Mouse (Mus musculus): ENCODE measurements at regions not wholly inside any gene's neighbourhood (a gene's known extent, or its start where the extent isn't known, plus 50 kb on each side); places are given as distances from the start of the nearest gene placed in this dataset.
A peak's percentile ranks its signal among the peaks of the same experiment; 100 is the strongest.

DNA sequence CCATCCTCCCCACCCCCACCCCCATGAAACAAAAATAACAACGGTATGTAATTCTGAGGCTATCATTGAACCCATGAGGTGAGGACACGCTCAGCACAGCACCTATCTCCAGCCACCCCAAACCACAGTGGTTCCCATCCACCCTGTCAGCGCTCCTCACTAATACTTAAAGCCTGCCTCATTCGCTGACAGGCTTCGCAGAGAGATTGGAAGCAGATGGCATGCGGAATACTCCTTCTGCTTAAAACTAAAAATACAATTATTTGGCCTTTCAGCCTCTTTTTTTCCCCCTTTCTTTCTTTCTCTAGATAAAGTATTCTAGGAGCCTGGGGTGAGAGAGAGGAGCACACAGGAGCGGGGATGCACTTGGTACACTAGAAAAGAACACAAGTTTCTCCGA lies 199.9 kb downstream of the Prdm2 start:
- Histone ChIP-seq H3K4me1 (no peaks in the 10 kb centered on the region), H3K4me3 (no peak overlapping the region), H3K4me2 (no peak overlapping the region), H3K9me3 (replicated peaks) (no peaks in the 10 kb centered on the region), H3K27ac (no peak overlapping the region), H3K9ac (no peak overlapping the region), H3K36me3 (ENCODE audit: poor library complexity, severe bottlenecking) (no peaks in the 10 kb centered on the region), H3K27me3 (no peaks in the 10 kb centered on the region)
- ATAC-seq: peak; percentile 27; the same call in 1 of the 2 replicates
- 87% methylated on average over 8 of the region's 8 CpGs for WGBS

DNA sequence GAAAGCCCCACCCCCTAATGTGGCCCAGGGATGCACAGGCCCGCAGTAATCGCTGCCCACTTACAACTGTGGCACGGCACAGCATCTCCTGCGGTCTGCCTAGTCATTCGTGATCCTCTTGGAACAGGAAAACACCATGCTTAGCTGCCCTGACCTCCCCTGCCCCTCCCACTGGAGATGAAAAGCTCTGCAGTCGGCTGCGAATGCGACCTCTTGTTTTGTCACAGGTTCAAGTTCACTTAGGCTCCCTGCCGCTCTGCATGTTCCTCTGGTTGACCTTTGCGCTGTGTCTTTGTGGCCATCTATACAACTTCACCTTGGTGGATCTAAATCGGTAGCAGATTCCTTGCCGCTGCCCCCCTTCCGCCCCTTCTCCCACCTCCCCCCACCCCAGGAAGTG lies 210.8 kb downstream of the Prdm2 start:
- no peaks in the 10 kb centered on the region for H3K36me3 ChIP-seq (ENCODE audit: poor library complexity, severe bottlenecking)
- no peak for ATAC-seq
- no peak overlapping the region for H3K4me2 ChIP-seq
- peaks cover 5% of the 10 kb centered on the region; the same call in 1 of the 2 replicates for H3K4me1 ChIP-seq
- H3K4me3 ChIP-seq: no peak overlapping the region
- 39% methylated on average over 13 of the region's 13 CpGs for WGBS
- H3K9me3 ChIP-seq (replicated peaks): no peaks in the 10 kb centered on the region
- no peak overlapping the region for H3K27ac ChIP-seq
- H3K27me3 ChIP-seq: no peaks in the 10 kb centered on the region
- H3K9ac ChIP-seq: no peak overlapping the region

DNA sequence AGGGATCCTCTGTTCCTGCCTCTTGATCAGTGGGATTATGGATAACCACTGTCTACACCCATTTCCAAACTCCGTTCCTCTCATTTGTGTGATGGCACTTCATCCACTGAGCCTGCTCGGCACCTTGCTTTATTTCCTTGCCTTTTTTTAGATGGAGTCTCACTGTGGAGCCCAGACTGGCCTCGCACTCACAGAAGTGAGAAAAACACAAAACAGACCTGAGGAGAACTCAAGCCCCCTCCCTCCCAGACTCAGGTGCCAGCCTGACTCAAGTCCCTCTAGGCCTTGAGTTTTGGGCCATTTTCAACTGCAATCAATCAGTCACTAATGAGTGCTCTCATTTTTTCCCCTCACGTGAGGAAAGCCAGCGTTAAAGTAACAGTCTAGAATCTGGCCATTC lies 211.3 kb downstream of the Prdm2 start:
- Histone ChIP-seq H3K27me3 (no peaks in the 10 kb centered on the region), H3K9ac (no peak overlapping the region), H3K4me1 (peaks cover 5% of the 10 kb centered on the region; the same call in 1 of the 2 replicates), H3K4me3 (no peak overlapping the region), H3K9me3 (replicated peaks) (no peaks in the 10 kb centered on the region), H3K27ac (no peak overlapping the region), H3K4me2 (no peak overlapping the region), H3K36me3 (ENCODE audit: poor library complexity, severe bottlenecking) (no peaks in the 10 kb centered on the region)
- WGBS: 70% methylated on average over 5 of the region's 5 CpGs
- ATAC-seq: no peak

DNA sequence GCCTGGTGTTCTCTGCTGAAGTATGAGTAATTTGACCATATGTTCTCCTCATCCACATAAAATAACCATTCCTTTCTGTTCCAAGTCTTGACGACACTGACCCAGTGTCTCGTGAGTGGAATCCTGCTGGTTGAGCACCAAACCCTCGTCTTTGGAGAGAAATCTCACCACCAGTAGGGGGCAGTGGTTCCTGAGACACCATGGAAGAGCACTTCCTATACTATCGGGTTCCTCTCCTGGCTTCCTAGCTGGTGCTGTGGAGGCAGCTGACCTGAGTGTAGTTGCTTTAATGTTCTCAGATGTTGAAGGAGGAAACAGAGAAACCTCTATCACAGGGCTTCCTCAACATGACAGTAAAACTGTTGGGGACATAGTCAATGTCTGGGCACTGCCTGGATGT lies 216.4 kb downstream of the Prdm2 start:
- H3K9me3 ChIP-seq (replicated peaks): no peaks in the 10 kb centered on the region
- no peak overlapping the region for H3K4me2 ChIP-seq
- no peak overlapping the region for H3K4me3 ChIP-seq
- 73% methylated on average over 4 of the region's 4 CpGs for WGBS
- H3K27ac ChIP-seq: no peak overlapping the region
- H3K27me3 ChIP-seq: no peaks in the 10 kb centered on the region
- ATAC-seq: no peak
- H3K9ac ChIP-seq: no peak overlapping the region
- H3K4me1 ChIP-seq: no peaks in the 10 kb centered on the region
- no peaks in the 10 kb centered on the region for H3K36me3 ChIP-seq (ENCODE audit: poor library complexity, severe bottlenecking)

DNA sequence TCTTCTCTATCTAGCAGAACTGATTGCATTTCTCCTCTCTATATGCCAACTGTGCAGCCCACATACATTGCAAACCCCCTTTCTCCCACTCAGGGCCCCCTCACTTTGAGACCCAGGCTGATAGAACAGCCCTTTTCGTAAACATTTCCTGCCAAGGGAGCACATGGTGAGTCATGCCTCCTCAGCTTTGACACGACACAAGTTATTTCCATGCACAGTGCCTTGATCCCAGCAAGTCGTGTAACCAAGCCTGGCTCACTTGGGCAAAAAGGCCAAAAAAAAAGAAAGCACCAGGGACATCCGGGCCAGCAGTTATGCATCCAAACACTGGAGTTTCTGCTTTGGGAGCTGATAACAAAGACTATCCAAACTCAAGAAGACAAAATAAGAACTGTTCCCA lies 221.4 kb downstream of the Prdm2 start:
- H3K36me3 ChIP-seq (ENCODE audit: poor library complexity, severe bottlenecking): no peaks in the 10 kb centered on the region
- H3K9ac ChIP-seq: no peak overlapping the region
- no peak overlapping the region for H3K4me3 ChIP-seq
- 0 out of 2 replicates have a peak, but pooled peaks cover 4% of the 10 kb centered on the region for H3K4me1 ChIP-seq
- H3K27me3 ChIP-seq: no peaks in the 10 kb centered on the region
- no peaks in the 10 kb centered on the region for H3K9me3 ChIP-seq (replicated peaks)
- 91% methylated on average over 4 of the region's 4 CpGs for WGBS
- no peak for ATAC-seq
- H3K27ac ChIP-seq: no peak overlapping the region
- no peak overlapping the region for H3K4me2 ChIP-seq

DNA sequence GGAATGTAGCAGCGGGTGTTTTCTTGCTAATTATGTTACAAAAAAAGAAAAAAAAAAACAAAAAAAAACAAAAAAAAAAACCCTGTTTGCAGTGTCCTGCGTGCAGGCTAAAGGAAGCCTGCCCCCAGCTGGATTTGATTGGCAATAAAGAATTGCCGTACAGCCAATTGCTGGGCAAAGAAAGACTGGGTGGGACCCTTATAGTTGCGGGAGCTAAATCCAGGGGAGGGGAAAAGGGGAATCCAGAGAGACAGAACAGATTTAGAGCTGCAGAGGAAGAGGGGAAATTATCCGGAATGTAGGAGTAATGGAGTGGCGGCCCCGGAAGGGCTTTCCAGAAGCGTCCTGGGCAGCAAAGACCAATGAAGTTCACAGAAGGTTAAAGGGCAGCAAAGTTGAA lies 223.6 kb downstream of the Prdm2 start:
- 2% methylated on average over 8 of the region's 8 CpGs for WGBS
- Histone ChIP-seq H3K27ac (no peak overlapping the region), H3K4me2 (peak overlapping the region; percentile 12; the same call in 1 of the 2 replicates), H3K36me3 (ENCODE audit: poor library complexity, severe bottlenecking) (no peaks in the 10 kb centered on the region), H3K9me3 (replicated peaks) (no peaks in the 10 kb centered on the region), H3K4me1 (0 out of 2 replicates have a peak, but pooled peaks cover 4% of the 10 kb centered on the region), H3K9ac (no peak overlapping the region), H3K27me3 (no peaks in the 10 kb centered on the region), H3K4me3 (no peak overlapping the region)
- ATAC-seq: 0 out of 2 replicates have a peak, but pooled peaks have one; percentile 30

DNA sequence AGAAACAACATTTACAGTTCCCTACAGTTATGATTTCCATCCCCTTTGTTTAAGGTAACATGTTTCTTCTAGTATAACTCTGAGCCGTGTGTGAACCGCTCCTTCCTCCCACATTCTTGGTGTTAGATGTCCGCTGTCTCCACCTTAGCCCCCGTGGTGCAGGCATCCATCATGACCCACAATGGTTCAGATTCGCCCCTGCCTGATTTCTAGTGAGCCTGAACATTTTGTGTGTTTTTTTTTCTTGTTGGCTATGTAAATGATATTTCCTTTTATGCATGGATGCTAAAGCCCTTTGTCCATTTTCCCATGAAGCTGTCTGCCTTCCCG lies 229.5 kb downstream of the Prdm2 start:
- no peaks in the 10 kb centered on the region for H3K27me3 ChIP-seq
- no peak for ATAC-seq
- no peaks in the 10 kb centered on the region for H3K36me3 ChIP-seq (ENCODE audit: poor library complexity, severe bottlenecking)
- H3K27ac ChIP-seq: no peak overlapping the region
- H3K4me1 ChIP-seq: peaks cover 14% of the 10 kb centered on the region
- no peaks in the 10 kb centered on the region for H3K9me3 ChIP-seq (replicated peaks)
- no peak overlapping the region for H3K4me2 ChIP-seq
- H3K9ac ChIP-seq: no peak overlapping the region
- no peak overlapping the region for H3K4me3 ChIP-seq
- WGBS: 40% methylated on average over 6 of the region's 6 CpGs

DNA sequence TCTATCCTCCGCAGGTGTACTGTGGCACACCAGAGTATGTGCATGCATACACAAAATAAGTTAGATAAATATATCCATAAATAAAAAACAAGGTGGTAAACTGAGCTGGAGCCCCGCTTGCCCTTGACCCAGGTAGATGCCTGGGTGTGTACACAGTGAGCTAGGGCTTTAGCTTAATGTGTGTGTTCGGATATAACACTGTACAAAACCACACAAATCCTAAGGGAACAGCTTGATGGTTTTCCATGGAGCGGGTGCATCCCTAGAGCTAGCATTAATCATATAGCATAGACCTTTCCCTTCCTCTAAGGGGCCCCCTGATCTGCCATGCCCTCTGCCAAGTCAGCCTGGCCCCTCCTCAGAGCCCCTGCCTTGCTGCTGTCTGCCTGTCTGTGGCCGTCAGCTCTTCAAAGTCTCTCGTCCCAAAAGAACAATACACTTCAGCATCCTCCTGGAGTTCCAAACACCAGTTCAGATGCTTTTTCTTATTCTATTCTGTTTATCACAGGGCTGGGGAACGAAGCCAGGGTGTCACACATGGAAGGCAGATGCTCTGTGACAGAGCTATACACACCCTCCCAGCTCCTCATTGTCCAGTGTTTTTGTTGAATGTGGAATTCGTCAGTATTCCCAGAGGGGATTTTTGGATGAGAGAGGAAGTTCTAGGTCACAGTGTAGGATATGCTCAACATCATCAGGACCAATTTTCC lies 230.1 kb downstream of the Prdm2 start:
- H3K4me3 ChIP-seq: no peak overlapping the region
- H3K27ac ChIP-seq: no peak overlapping the region
- no peak overlapping the region for H3K9ac ChIP-seq
- H3K27me3 ChIP-seq: no peaks in the 10 kb centered on the region
- no peaks in the 10 kb centered on the region for H3K36me3 ChIP-seq (ENCODE audit: poor library complexity, severe bottlenecking)
- H3K4me2 ChIP-seq: no peak overlapping the region
- H3K4me1 ChIP-seq: peaks cover 14% of the 10 kb centered on the region
- ATAC-seq: no peak
- H3K9me3 ChIP-seq (replicated peaks): no peaks in the 10 kb centered on the region
- whole genome bisulfite sequencing: 50% methylated on average over 8 of the region's 8 CpGs

DNA sequence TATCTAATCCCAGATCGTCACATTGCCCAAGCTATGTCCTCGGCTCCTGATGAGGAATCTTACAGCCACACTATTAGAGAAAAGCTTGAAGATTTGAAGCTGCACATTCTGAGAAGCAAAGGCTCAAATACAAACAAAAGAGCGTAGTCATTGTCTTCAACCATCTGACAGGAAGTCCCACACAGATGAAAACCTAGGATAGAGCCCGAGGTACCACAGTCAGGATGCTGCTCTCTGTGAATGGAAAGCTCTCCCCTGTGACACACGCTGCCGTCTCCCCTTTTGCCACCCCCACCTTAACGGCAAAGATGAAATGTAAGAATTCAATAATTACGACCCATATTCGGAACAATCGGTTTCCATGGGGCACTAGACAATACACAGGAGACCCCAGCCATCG lies 237.2 kb downstream of the Prdm2 start:
- no peak for ATAC-seq
- Histone ChIP-seq H3K36me3 (ENCODE audit: poor library complexity, severe bottlenecking) (no peaks in the 10 kb centered on the region), H3K9me3 (replicated peaks) (no peaks in the 10 kb centered on the region), H3K9ac (no peak overlapping the region), H3K4me3 (no peak overlapping the region), H3K27me3 (no peaks in the 10 kb centered on the region), H3K4me1 (no peaks in the 10 kb centered on the region), H3K4me2 (no peak overlapping the region), H3K27ac (no peak overlapping the region)
- WGBS: 76% methylated on average over 11 of the region's 11 CpGs

DNA sequence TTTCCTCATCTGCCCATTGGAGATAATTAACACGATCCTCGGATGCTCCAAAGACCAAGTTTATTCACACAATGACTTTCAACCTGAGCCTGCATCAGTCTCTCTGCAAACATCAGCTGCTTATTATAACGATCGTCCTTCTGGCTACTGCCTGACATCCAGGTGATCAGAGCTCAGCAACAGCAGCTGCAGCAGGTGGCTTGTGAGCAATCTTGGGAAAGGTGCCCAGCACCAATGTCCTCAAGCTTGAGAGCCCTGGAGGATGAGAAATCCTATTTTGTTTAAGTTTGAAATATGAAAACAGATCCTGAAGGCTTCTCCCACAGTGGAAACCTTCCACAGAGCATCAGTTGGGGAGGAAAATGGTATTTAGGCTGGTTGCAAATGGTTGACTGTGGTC lies 242.8 kb downstream of the Prdm2 start:
- Histone ChIP-seq H3K4me1 (no peaks in the 10 kb centered on the region), H3K27me3 (no peaks in the 10 kb centered on the region), H3K4me3 (no peak overlapping the region), H3K36me3 (ENCODE audit: poor library complexity, severe bottlenecking) (no peaks in the 10 kb centered on the region), H3K9ac (no peak overlapping the region), H3K27ac (no peak overlapping the region), H3K9me3 (replicated peaks) (0 out of 2 replicates have a peak, but pooled peaks cover 8% of the 10 kb centered on the region), H3K4me2 (no peak overlapping the region)
- 83% methylated on average over 4 of the region's 4 CpGs for WGBS
- no peak for ATAC-seq

DNA sequence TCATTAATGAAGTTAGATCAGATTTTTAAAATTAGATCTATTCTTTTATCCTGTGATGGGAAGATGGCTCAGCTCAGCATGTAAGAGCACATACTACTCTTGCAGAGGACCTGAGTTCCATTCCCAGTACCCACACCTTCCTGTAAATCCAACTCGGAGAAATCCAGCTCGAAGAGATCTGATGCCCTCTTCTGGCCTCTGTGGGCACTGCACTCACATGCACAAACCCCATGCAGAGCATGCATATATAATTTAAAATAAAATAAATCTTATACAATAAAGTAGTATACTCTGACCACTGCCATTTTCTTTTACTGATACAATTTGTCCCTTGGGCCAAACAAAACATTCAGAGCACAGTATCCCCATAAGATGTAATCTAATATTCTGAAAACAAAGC lies 245.2 kb downstream of the Prdm2 start:
- no peaks in the 10 kb centered on the region for H3K4me1 ChIP-seq
- no peak for ATAC-seq
- H3K4me3 ChIP-seq: no peak overlapping the region
- H3K9ac ChIP-seq: no peak overlapping the region
- 95% methylated on average over 2 of the region's 2 CpGs for WGBS
- H3K9me3 ChIP-seq (replicated peaks): 0 out of 2 replicates have a peak, but pooled peaks cover 8% of the 10 kb centered on the region
- no peaks in the 10 kb centered on the region for H3K36me3 ChIP-seq (ENCODE audit: poor library complexity, severe bottlenecking)
- no peak overlapping the region for H3K4me2 ChIP-seq
- H3K27ac ChIP-seq: no peak overlapping the region
- H3K27me3 ChIP-seq: no peaks in the 10 kb centered on the region

DNA sequence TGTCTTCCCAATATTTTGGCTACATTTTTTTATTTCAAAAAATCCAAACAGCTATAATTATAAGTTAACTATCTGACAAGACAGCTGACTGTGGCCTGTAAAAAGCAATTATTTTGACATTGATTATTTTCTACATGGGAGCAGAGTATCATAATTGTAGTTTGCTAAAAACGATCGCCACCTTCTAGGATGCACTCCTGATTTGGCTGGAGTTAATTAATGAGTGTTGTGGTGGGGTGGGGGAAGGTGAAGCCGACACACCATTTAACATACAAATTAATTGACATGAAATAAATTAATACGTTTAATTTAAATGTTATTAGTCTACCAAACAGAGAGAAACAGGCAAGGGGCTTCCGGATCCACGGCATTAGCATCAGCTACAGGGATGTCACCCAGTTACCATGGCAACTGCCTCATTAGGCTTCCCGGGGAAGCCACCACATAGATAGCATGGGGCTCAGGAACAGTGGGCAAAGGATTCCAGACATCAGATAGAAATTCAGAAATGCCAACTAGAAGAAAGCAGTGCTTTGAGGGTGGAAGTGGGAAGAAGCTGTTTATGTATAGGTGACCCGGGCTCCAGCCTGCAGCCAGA lies 255.9 kb downstream of the Prdm2 start:
- Histone ChIP-seq H3K36me3 (ENCODE audit: poor library complexity, severe bottlenecking) (no peaks in the 10 kb centered on the region), H3K4me3 (no peak overlapping the region), H3K27ac (peak overlapping the region; percentile 66), H3K9me3 (replicated peaks) (no peaks in the 10 kb centered on the region), H3K27me3 (no peaks in the 10 kb centered on the region), H3K4me2 (peak overlapping the region; percentile 15; the same call in 1 of the 2 replicates), H3K9ac (no peak overlapping the region), H3K4me1 (peaks cover 21% of the 10 kb centered on the region)
- ATAC-seq: peak; percentile 88
- WGBS: 31% methylated on average over 8 of the region's 8 CpGs

DNA sequence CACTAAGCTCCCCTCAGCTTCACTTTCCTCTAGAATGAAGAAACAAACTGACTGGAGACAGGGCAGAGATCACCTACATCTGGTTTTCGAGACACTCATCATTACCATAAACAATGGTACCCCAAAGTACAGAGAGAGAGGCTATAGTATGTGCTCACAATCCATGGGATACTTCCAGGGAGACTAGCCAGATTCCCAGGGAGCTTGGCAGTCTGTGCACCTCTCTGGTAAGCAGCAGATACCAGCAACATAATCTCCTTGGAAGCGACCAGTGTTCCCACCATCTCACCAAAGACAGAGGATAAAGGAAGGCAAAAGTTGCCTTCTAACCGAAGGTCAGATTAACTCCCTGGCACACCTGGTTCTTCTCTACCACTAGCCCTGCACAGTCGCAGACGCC lies 256.4 kb downstream of the Prdm2 start:
- 74% methylated on average over 5 of the region's 5 CpGs for WGBS
- H3K4me3 ChIP-seq: no peak overlapping the region
- no peaks in the 10 kb centered on the region; the same call in 1 of the 2 replicates for H3K27me3 ChIP-seq
- no peak for ATAC-seq
- H3K4me1 ChIP-seq: peaks cover 21% of the 10 kb centered on the region
- no peaks in the 10 kb centered on the region for H3K36me3 ChIP-seq (ENCODE audit: poor library complexity, severe bottlenecking)
- H3K9ac ChIP-seq: no peak overlapping the region
- no peak overlapping the region for H3K4me2 ChIP-seq
- H3K9me3 ChIP-seq (replicated peaks): no peaks in the 10 kb centered on the region
- no peak overlapping the region for H3K27ac ChIP-seq

Measured in forebrain, embryonic 13.5 days (tissue).